Mouse (Mus musculus): ENCODE data around the gene Aasdhppt. TPM values are rescaled to one million over a fixed set of nuclear protein-coding genes. Genes with fewer than 3 reads are reported as not detected.

Gene Aasdhppt
- polyA plus RNA-seq (2015; fragmentation: Illumina TruSeq; extraction: RNeasy Lipid Tissue Mini Kit (QIAGEN cat#74804); ENCODE audit: insufficient read depth, low read depth, low replicate concordance): 4.3 TPM

DNA sequence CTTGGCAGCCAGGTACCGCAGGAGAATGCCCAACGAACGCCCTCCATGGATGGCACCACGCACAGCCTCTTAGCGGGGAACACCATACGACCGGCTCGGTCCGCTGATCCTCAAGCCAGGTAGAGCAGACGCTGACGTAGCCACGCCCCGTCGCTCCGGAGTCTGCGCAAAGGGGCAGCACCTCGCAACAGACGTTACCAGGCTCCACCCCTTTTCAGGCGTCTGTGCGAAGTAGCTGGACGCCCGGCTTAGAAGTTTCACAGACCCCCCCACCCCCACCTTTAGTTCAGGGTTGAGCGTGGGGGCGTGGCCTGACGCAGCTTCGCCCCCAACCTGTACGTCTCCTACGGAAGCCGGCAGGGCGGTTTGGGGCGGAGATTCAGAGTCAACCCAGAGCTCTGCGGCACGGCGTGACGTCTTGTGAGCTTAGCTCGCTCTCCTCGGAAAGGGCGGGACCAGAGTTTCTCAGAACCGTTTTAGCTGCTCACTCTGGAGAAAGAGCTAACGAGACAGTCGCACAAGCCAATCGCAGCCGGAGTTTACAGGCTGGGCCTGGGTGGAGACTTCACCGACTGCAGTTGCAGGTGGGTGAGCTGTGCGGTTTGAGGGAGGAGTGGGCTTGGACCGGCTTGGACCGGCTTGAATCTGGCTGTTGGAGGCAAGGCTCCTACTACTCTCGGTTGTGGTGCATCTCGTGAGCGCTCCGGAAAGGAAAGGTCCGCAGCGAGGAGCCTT is at the start of gene Aasdhppt, which contains the start of gene Kbtbd3:
Gene Aasdhppt (minus strand): TSS at position 121 of the 735 bp plus-strand sequence.
Gene Kbtbd3 (plus strand): TSS at position 483 of the 735 bp plus-strand sequence.

Other genes with a start within 250 kb of the Aasdhppt start
- gene Kbtbd3, start 362 bp upstream of the Aasdhppt start, polyA plus RNA-seq (2015; fragmentation: Illumina TruSeq; extraction: RNeasy Lipid Tissue Mini Kit (QIAGEN cat#74804); ENCODE audit: insufficient read depth, low read depth, low replicate concordance): 1.3 TPM
- 6.7 TPM for gene Msantd4, start 67.1 kb upstream of the Aasdhppt start, polyA plus RNA-seq (2015; fragmentation: Illumina TruSeq; extraction: RNeasy Lipid Tissue Mini Kit (QIAGEN cat#74804); ENCODE audit: insufficient read depth, low read depth, low replicate concordance)